18 mouse cellular contexts compared by ENCODE assay signal in the genomic region with DNA sequence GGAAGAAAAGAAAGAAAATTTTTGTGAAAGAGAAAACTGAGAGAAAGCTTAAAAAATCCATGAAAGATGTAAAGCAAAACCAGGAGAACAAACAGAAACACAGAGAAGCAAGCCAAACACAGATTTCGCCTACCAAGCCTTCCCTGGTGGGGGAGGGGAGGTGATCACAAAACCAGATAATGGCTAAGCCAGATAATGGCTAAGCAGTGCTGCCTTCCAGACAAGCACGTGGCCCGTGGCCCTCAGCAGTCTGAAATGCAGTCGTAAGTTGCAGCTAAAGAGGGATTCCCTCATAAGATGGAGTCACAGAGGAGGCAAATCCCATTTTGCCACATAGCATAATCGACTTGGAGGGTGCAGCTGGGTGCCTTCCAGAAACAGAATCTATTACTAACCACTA.
DNase-seq lines count a peak whose midpoint lies in the region; ATAC-seq lines count a peak whose summit lies in the region.
"Had no signal": no experiment of that assay in that cellular context is flagged by ENCODE, and none has a peak within 500 bp of the region (broad histone marks: within the 10 kb centered on the region; RNA-seq: fewer than 3 reads in every experiment).

No protein-coding gene starts in this region.

- H3K9ac ChIP-seq in hindbrain, embryonic 16.5 days (ENCODE audit: low read depth, low read length) = no peak overlapping the region
- H3K9ac ChIP-seq in neural tube, embryonic 15.5 days (replicated peaks) = no peak overlapping the region
- H3K9ac ChIP-seq in embryonic facial prominence, embryonic 11.5 days (replicated peaks; ENCODE audit: low read length) = no peak overlapping the region
- H3K9ac ChIP-seq: heart, embryonic 15.5 days; liver, embryonic 12.5 days; lung, embryonic 14.5 days; stomach, embryonic 15.5 days had no signal

- DNase-seq in hindbrain, embryonic 10.5 days (ENCODE audit: low spot score) = no peak
- DNase-seq in neural tube, embryonic 10.5 days (ENCODE audit: extremely low spot score, low spot score) = peak; percentile 12
- DNase-seq in embryonic facial prominence, embryonic 11.5 days (ENCODE audit: low spot score) = peak; percentile 40
- DNase-seq in retina, postnatal 1 day = peak; percentile 60
- no peak for DNase-seq in left cerebral cortex, adult 9 months (ENCODE audit: low spot score in 2 of 2)
- DNase-seq: cerebellum, adult 2 months; gastrocnemius, postnatal 25 days; heart, adult 2 months; kidney, postnatal 36 days; lung, embryonic 14.5 days; lung, postnatal 36 days had no signal

- no peak overlapping the region for H3K4me3 ChIP-seq in hindbrain, embryonic 10.5 days
- no peak overlapping the region for H3K4me3 ChIP-seq in hindbrain, embryonic 16.5 days (ENCODE audit: low read length)
- H3K4me3 ChIP-seq in neural tube, embryonic 15.5 days (replicated peaks) = no peak overlapping the region
- H3K4me3 ChIP-seq in embryonic facial prominence, embryonic 11.5 days (ENCODE audit: low read depth, low read length) = no peak overlapping the region
- H3K4me3 ChIP-seq: heart, adult 2 months; heart, embryonic 15.5 days; liver, embryonic 12.5 days; stomach, embryonic 15.5 days had no signal

- peak overlapping the region; percentile 13; the same call in 1 of the 2 replicates for H3K27ac ChIP-seq in hindbrain, embryonic 10.5 days
- H3K27ac ChIP-seq in hindbrain, embryonic 16.5 days (ENCODE audit: low read depth, low read length) = no peak overlapping the region
- no peak overlapping the region for H3K27ac ChIP-seq in neural tube, embryonic 15.5 days (replicated peaks)
- no peak overlapping the region for H3K27ac ChIP-seq in embryonic facial prominence, embryonic 11.5 days (replicated peaks; ENCODE audit: low read depth, low read length)
- H3K27ac ChIP-seq: heart, adult 2 months; heart, embryonic 15.5 days; liver, embryonic 12.5 days; stomach, embryonic 15.5 days had no signal

- no peak for ATAC-seq in hindbrain, embryonic 16.5 days
- ATAC-seq in neural tube, embryonic 15.5 days (ENCODE audit: low FRiP score) = no peak
- ATAC-seq in embryonic facial prominence, embryonic 11.5 days (replicated peaks; ENCODE audit: insufficient number of reproducible peaks, low FRiP score, low TSS enrichment, low read depth) = 0 out of 2 replicates have a peak, but pooled peaks have one; percentile 34
- ATAC-seq: forebrain, embryonic 14.5 days; intestine, embryonic 16.5 days; liver, embryonic 12.5 days had no signal

- no peaks in the 10 kb centered on the region for H3K9me3 ChIP-seq in hindbrain, embryonic 10.5 days
- no peaks in the 10 kb centered on the region for H3K9me3 ChIP-seq in hindbrain, embryonic 16.5 days (ENCODE audit: control insufficient read depth, low read length)
- H3K9me3 ChIP-seq in neural tube, embryonic 15.5 days (replicated peaks) = no peaks in the 10 kb centered on the region
- H3K9me3 ChIP-seq in embryonic facial prominence, embryonic 11.5 days (replicated peaks; ENCODE audit: control insufficient read depth, low read length) = no peaks in the 10 kb centered on the region
- H3K9me3 ChIP-seq: heart, embryonic 15.5 days; liver, embryonic 12.5 days; stomach, embryonic 15.5 days had no signal

- H3K4me1 ChIP-seq in hindbrain, embryonic 10.5 days (replicated peaks) = peaks cover 13% of the 10 kb centered on the region
- H3K4me1 ChIP-seq in hindbrain, embryonic 16.5 days (ENCODE audit: control insufficient read depth, insufficient read depth, low read depth, low read length) = no peaks in the 10 kb centered on the region; the same call in 1 of the 2 replicates
- no peaks in the 10 kb centered on the region for H3K4me1 ChIP-seq in neural tube, embryonic 15.5 days
- H3K4me1 ChIP-seq in embryonic facial prominence, embryonic 11.5 days (ENCODE audit: control insufficient read depth, insufficient read depth, low read length) = 0 out of 2 replicates have a peak, but pooled peaks cover 2% of the 10 kb centered on the region
- H3K4me1 ChIP-seq: liver, embryonic 12.5 days; stomach, embryonic 15.5 days had no signal

- no peak overlapping the region for H3K4me2 ChIP-seq in hindbrain, embryonic 16.5 days (ENCODE audit: low read length)
- H3K4me2 ChIP-seq in neural tube, embryonic 15.5 days = no peak overlapping the region
- H3K4me2 ChIP-seq in embryonic facial prominence, embryonic 11.5 days (ENCODE audit: low read depth, low read length) = no peak overlapping the region
- H3K4me2 ChIP-seq: heart, embryonic 15.5 days; liver, embryonic 12.5 days; lung, embryonic 14.5 days; stomach, embryonic 15.5 days had no signal

- WGBS in hindbrain, embryonic 10.5 days = 44% methylated on average over 5 of the region's 5 CpGs
- 36% methylated on average over 5 of the region's 5 CpGs for WGBS in hindbrain, embryonic 16.5 days
- 28% methylated on average over 5 of the region's 5 CpGs for WGBS in neural tube, embryonic 15.5 days
- WGBS in embryonic facial prominence, embryonic 11.5 days = 33% methylated on average over 5 of the region's 5 CpGs

- no peaks in the 10 kb centered on the region for H3K36me3 ChIP-seq in hindbrain, embryonic 10.5 days
- H3K36me3 ChIP-seq in hindbrain, embryonic 16.5 days (ENCODE audit: control insufficient read depth, insufficient read depth, low read length) = no peaks in the 10 kb centered on the region
- H3K36me3 ChIP-seq in neural tube, embryonic 15.5 days = no peaks in the 10 kb centered on the region
- no peaks in the 10 kb centered on the region for H3K36me3 ChIP-seq in embryonic facial prominence, embryonic 11.5 days (replicated peaks; ENCODE audit: control insufficient read depth, insufficient read depth, low read depth, low read length)
- H3K36me3 ChIP-seq: heart, embryonic 15.5 days; liver, embryonic 12.5 days; stomach, embryonic 15.5 days had no signal

- H3K27me3 ChIP-seq in hindbrain, embryonic 10.5 days (ENCODE audit: insufficient read depth, poor library complexity, severe bottlenecking) = no peaks in the 10 kb centered on the region
- no peaks in the 10 kb centered on the region for H3K27me3 ChIP-seq in hindbrain, embryonic 16.5 days (replicated peaks; ENCODE audit: control insufficient read depth, insufficient read depth, low read length)
- no peaks in the 10 kb centered on the region for H3K27me3 ChIP-seq in neural tube, embryonic 15.5 days (replicated peaks)
- H3K27me3 ChIP-seq in embryonic facial prominence, embryonic 11.5 days (ENCODE audit: control insufficient read depth, insufficient read depth, low read length) = no peaks in the 10 kb centered on the region
- H3K27me3 ChIP-seq: heart, embryonic 15.5 days; liver, embryonic 12.5 days; stomach, embryonic 15.5 days had no signal

Comparison
In these comparisons a context has a peak if more than half of its experiments do, and no peak if none do; other contexts are left out.
1. DNase-seq: peak in neural tube, embryonic 10.5 days (single experiment), embryonic facial prominence, embryonic 11.5 days (single experiment) and retina, postnatal 1 day (single experiment); none in hindbrain, embryonic 10.5 days (single experiment) and left cerebral cortex, adult 9 months (0 of 2).